Mouse (Mus musculus): ENCODE data around the gene Eif3i. TPM values are rescaled to one million over a fixed set of nuclear protein-coding genes. Genes with fewer than 3 reads are reported as not detected.

Gene Eif3i
- total and polyA plus RNA-seq, 2 experiments from 2014 or later, result 213 to 282 TPM

DNA sequence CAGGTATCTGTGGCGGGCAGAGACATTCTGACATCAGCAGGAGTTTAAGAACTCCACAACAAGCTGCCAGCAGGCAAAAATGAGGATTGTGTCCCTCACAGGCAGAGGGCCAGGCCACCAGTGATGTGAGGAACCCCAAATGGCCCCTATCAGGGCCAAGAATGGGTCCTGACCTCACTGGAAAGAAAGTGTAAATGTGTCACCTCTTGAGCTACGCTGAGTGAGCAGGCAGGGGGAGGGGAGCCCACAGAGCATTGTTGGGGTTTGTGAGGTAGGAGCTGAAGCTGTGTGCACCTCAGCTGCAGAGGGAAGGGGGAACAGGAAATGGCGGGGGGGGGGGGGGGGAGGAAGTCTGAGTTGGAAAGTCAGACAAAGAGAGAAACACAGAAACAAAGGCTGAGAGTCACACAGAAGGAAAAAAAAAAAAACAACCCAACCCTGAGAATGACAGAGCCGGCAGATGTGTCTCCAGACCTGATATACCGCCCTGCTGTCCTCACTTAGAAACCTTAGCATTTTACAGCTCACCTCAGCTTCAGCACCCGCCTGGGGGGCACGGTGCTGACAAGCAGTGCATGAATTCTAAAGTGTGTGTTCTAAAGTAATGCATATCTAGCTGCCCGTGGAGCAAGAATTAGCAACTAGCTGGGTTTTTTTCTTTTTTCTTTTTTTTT lies 25.1 kb downstream of the Eif3i start:
- Histone ChIP-seq H3K36me3 (ENCODE audit: insufficient read depth, low read length) (no peaks in the 10 kb centered on the region), H3K9ac (replicated peaks; ENCODE audit: low read length, poor library complexity, severe bottlenecking) (no peak overlapping the region), H3K4me2 (ENCODE audit: low read depth, low read length, poor library complexity, severe bottlenecking) (no peak overlapping the region), H3K27ac (ENCODE audit: low read depth, low read length) (no peak overlapping the region), H3K4me3 (ENCODE audit: low read depth, low read length) (no peak overlapping the region), H3K9me3 (ENCODE audit: low read length) (no peaks in the 10 kb centered on the region), H3K4me1 (ENCODE audit: insufficient read depth, low read length) (0 out of 2 replicates have a peak, but pooled peaks cover 3% of the 10 kb centered on the region), H3K27me3 (ENCODE audit: insufficient read depth, low read length) (no peaks in the 10 kb centered on the region; the same call in 1 of the 2 replicates)
- DNase-seq (ENCODE audit: low spot score), result no peak
- ATAC-seq (ENCODE audit: low FRiP score), result no peak
- TF ChIP-seq CTCF (IDR thresholded peaks at IDR 0.05), result no peak
- 68% methylated on average over 7 of the region's 8 CpGs for WGBS

DNA sequence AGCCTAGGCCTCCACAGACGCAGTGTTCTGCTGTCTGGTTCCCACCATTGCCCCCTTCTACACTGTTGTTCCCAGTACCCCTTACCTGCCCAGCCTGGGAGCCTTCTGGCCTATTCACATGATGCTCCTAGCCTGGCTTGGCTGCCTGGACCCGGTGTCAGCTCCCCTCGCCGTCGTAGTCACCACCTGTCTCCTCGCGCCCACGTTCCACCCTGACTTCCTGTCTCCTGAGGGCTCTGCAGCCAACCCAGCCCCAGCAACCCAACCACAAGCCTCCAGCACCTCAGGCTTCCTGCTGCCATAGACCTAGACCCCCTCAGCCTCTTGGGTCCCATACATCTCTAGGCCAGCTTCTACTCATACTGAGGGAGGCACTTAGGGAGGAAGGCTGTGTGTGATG lies 27.0 kb downstream of the Eif3i start, which contains the start of gene Lck:
Gene Lck (minus strand): TSS at position 212 of the 400 bp plus-strand sequence.
- Histone ChIP-seq H3K9ac (replicated peaks; ENCODE audit: low read length, poor library complexity, severe bottlenecking) (no peak within 1 kb of the TSS), H3K36me3 (ENCODE audit: insufficient read depth, low read length) (no peaks in the 10 kb centered on the region), H3K27ac (ENCODE audit: low read depth, low read length) (no peak within 1 kb of the TSS), H3K27me3 (ENCODE audit: insufficient read depth, low read length) (no peaks in the 10 kb centered on the region; the same call in 1 of the 2 replicates), H3K4me2 (ENCODE audit: low read depth, low read length, poor library complexity, severe bottlenecking) (no peak within 1 kb of the TSS), H3K4me1 (ENCODE audit: insufficient read depth, low read length) (0 out of 2 replicates have a peak, but pooled peaks cover 3% of the 10 kb centered on the region), H3K4me3 (ENCODE audit: low read depth, low read length) (no peak within 1 kb of the TSS), H3K9me3 (ENCODE audit: low read length) (no peaks in the 10 kb centered on the region)
- DNase-seq (ENCODE audit: low spot score) (no peak), ATAC-seq (ENCODE audit: low FRiP score) (no peak)
- no peak for TF ChIP-seq CTCF (IDR thresholded peaks at IDR 0.05)
- 87% methylated on average over 8 of the region's 8 CpGs for whole genome bisulfite sequencing

DNA sequence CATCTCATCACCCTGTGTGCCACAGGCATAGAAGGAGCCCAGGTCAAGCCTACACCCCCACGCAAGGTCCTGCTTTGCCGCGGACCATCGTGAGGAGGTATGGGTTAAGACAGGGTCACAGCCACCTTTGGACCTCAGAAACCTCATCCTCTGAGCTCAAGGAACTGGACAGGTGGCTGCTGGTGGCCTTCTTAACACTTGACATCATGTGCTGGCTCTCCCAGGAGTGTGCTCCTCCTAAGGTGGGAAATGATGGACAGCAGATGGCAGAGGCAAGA lies 27.4 kb downstream of the Eif3i start:
- no peak overlapping the region for H3K4me2 ChIP-seq (ENCODE audit: low read depth, low read length, poor library complexity, severe bottlenecking)
- no peak overlapping the region for H3K9ac ChIP-seq (replicated peaks; ENCODE audit: low read length, poor library complexity, severe bottlenecking)
- H3K27me3 ChIP-seq (ENCODE audit: insufficient read depth, low read length), result no peaks in the 10 kb centered on the region; the same call in 1 of the 2 replicates
- H3K9me3 ChIP-seq (ENCODE audit: low read length), result no peaks in the 10 kb centered on the region
- H3K36me3 ChIP-seq (ENCODE audit: insufficient read depth, low read length), result no peaks in the 10 kb centered on the region
- no peak for TF ChIP-seq CTCF (IDR thresholded peaks at IDR 0.05)
- DNase-seq (ENCODE audit: low spot score), result no peak
- ATAC-seq (ENCODE audit: low FRiP score), result no peak
- WGBS, result 94% methylated on average over 4 of the region's 4 CpGs
- 0 out of 2 replicates have a peak, but pooled peaks cover 3% of the 10 kb centered on the region for H3K4me1 ChIP-seq (ENCODE audit: insufficient read depth, low read length)
- H3K4me3 ChIP-seq (ENCODE audit: low read depth, low read length), result no peak overlapping the region
- H3K27ac ChIP-seq (ENCODE audit: low read depth, low read length), result no peak overlapping the region

DNA sequence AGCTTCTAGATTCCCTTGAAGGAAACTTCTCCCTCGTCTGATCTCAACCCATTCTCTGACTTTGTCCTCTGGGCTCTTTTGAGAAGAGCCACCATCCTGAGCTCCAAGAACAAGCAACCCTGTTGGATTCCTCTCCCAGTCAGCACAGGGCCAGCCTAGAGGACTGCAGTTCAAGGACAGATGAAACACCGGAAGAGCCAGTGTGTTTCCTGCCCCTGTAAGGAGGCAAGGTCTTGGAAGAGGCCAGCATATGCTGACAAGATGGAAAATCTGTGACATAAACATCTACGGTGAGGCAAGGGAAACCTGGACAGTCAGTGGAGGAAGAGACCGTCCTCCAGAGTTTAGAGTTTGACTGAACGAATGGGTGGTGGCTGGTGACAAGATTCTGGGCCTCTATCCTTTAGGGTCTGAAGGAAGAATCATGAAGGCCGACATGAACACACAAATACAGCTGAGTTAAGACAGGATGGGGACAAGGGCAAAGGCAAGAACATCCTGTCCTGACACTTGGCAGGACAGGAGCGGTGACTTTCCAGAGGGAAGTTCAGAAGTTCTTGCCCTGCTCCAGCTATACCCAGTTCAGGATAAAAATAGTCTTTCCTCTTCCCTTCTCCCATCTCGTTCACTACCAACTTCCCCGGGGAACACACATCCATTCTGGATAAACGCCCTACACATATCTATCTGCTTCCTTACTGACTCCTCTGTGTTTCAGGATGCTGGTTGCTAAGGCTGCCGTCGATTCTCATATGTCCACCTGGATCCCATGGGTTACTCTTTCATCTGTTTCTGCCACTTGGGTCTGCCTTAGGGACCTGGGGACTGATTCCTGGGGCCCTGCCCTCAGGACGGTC lies 28.0 kb downstream of the Eif3i start:
- Histone ChIP-seq H3K4me3 (ENCODE audit: low read depth, low read length) (no peak overlapping the region), H3K4me1 (ENCODE audit: insufficient read depth, low read length) (0 out of 2 replicates have a peak, but pooled peaks cover 3% of the 10 kb centered on the region), H3K36me3 (ENCODE audit: insufficient read depth, low read length) (no peaks in the 10 kb centered on the region), H3K9ac (replicated peaks; ENCODE audit: low read length, poor library complexity, severe bottlenecking) (no peak overlapping the region), H3K9me3 (ENCODE audit: low read length) (no peaks in the 10 kb centered on the region), H3K27ac (ENCODE audit: low read depth, low read length) (no peak overlapping the region), H3K27me3 (ENCODE audit: insufficient read depth, low read length) (no peaks in the 10 kb centered on the region), H3K4me2 (ENCODE audit: low read depth, low read length, poor library complexity, severe bottlenecking) (no peak overlapping the region)
- ATAC-seq (ENCODE audit: low FRiP score) (no peak), DNase-seq (ENCODE audit: low spot score) (no peak)
- TF ChIP-seq CTCF (IDR thresholded peaks at IDR 0.05), result no peak
- WGBS, result 86% methylated on average over 13 of the region's 13 CpGs

DNA sequence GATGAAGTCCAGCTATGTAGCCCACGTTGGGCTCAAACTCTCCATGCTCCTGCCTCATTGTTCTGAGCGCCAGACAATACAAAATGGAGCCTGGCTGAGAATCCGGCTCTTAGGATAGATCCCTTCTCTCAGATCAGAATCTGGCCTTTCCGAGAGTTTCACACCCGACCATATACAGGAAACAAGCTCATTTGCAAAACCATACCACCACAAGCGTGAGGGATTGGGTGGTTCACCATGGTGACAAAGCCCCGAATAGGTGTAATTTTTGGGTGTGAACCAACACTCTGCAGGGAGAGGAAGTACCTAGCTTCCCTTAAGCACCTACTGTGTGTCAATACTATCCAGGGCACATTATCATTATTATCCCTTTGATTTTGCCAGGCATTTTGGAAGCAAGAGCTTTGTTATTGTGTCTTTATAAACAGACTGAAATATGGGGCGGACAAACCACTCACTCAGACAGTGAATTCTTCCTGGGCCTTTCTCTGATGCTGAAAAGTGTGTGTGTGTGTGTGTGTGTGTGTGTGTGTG lies 28.8 kb downstream of the Eif3i start:
- TF ChIP-seq CTCF (IDR thresholded peaks at IDR 0.05), result no peak
- Histone ChIP-seq H3K9me3 (ENCODE audit: low read length) (no peaks in the 10 kb centered on the region), H3K4me3 (ENCODE audit: low read depth, low read length) (no peak overlapping the region), H3K36me3 (ENCODE audit: insufficient read depth, low read length) (no peaks in the 10 kb centered on the region), H3K27me3 (ENCODE audit: insufficient read depth, low read length) (no peaks in the 10 kb centered on the region), H3K9ac (replicated peaks; ENCODE audit: low read length, poor library complexity, severe bottlenecking) (no peak overlapping the region), H3K4me1 (ENCODE audit: insufficient read depth, low read length) (no peaks in the 10 kb centered on the region), H3K27ac (ENCODE audit: low read depth, low read length) (no peak overlapping the region), H3K4me2 (ENCODE audit: low read depth, low read length, poor library complexity, severe bottlenecking) (no peak overlapping the region)
- no peak for DNase-seq (ENCODE audit: low spot score)
- 67% methylated on average over 8 of the region's 8 CpGs for WGBS
- no peak for ATAC-seq (ENCODE audit: low FRiP score)

DNA sequence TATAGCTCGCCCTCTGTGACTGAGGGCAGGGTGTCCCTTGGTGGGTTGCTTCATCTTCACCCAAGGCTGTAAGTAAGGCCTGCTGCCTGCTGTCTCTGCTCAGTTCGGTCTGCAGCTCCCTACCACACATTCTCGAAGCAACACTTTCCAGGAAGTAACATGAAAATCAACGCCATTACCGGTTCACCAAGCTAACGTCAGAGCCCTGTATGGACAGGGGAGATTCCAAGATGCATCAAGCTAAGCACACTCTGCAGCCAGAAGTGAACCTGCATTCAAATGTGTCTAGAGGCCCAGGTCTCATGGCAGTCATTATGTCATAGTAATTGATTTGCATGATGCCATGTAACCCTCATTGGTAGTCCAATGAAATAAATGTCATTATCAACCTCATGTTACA lies 30.4 kb downstream of the Eif3i start:
- WGBS, result 89% methylated on average over 6 of the region's 6 CpGs
- ATAC-seq (ENCODE audit: low FRiP score), result no peak
- Histone ChIP-seq H3K9me3 (ENCODE audit: low read length) (no peaks in the 10 kb centered on the region), H3K9ac (replicated peaks; ENCODE audit: low read length, poor library complexity, severe bottlenecking) (no peak overlapping the region), H3K27ac (ENCODE audit: low read depth, low read length) (no peak overlapping the region), H3K4me1 (ENCODE audit: insufficient read depth, low read length) (no peaks in the 10 kb centered on the region), H3K4me3 (ENCODE audit: low read depth, low read length) (no peak overlapping the region), H3K36me3 (ENCODE audit: insufficient read depth, low read length) (no peaks in the 10 kb centered on the region), H3K4me2 (ENCODE audit: low read depth, low read length, poor library complexity, severe bottlenecking) (no peak overlapping the region), H3K27me3 (ENCODE audit: insufficient read depth, low read length) (no peaks in the 10 kb centered on the region)
- TF ChIP-seq CTCF (IDR thresholded peaks at IDR 0.05), result no peak
- no peak for DNase-seq (ENCODE audit: low spot score)

All from midbrain, postnatal 0 days (tissue).